Mouse (Mus musculus): ENCODE measurements at regions not wholly inside any gene's neighbourhood (a gene's known extent, or its start where the extent isn't known, plus 50 kb on each side); places are given as distances from the start of the nearest gene placed in this dataset.
A peak's percentile ranks its signal among the peaks of the same experiment; 100 is the strongest.

DNA sequence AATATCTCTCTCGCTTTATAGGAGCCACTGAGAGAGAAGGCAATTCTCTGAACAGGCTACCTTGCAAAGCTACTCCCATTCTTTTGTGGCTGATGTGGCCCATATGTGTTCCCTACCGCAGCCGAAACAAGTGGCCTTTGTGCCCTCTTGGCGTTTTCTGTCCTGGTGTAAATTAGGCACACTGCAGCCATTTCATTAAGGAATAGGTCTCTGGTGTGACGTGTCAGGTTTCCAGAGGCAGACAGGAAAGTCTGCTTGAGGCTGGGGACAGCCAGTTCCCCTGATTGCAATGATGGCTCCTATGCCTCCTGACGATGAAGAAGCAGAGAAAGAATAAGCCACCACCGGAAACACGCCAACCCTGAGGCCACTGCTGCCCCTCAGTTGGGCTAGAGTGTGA is 59.3 kb upstream of the Bcor start:
- no peak overlapping the region for H3K27ac ChIP-seq
- no peak overlapping the region for H3K9ac ChIP-seq
- H3K27me3 ChIP-seq = no peaks in the 10 kb centered on the region
- no peak overlapping the region for H3K4me2 ChIP-seq (replicated peaks)
- ATAC-seq (ENCODE audit: insufficient number of reproducible peaks, insufficient read depth, low FRiP score, low TSS enrichment) = no peak
- H3K36me3 ChIP-seq = no peaks in the 10 kb centered on the region
- peaks cover 5% of the 10 kb centered on the region; the same call in 1 of the 2 replicates for H3K4me1 ChIP-seq
- H3K9me3 ChIP-seq = no peaks in the 10 kb centered on the region
- 34% methylated on average over 8 of the region's 8 CpGs for WGBS
- no peak overlapping the region for H3K4me3 ChIP-seq

DNA sequence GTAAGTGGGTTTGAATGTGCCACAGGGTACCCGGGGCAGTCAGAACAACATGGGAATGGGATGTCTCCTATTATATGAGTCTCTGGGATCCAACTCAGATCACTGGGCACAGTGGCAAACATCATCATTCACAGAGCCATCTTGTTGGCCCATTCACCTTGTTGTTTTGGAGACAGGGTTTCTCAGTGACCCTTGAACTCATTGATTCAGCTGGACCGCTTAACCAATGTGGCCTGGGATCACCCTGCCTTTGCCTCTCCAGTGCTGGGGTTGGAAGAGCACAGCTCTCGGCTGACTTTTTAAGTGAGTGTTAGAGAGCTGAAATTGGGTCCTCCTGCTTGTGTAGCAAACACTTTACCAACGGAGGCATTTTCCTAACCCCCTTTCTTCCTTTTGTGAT is 64.2 kb upstream of the Bcor start:
- Histone ChIP-seq H3K27ac (no peak overlapping the region), H3K9me3 (no peaks in the 10 kb centered on the region), H3K27me3 (0 out of 2 replicates have a peak, but pooled peaks cover 6% of the 10 kb centered on the region), H3K36me3 (no peaks in the 10 kb centered on the region), H3K4me2 (replicated peaks) (no peak overlapping the region), H3K4me3 (no peak overlapping the region), H3K4me1 (peaks cover 5% of the 10 kb centered on the region; the same call in 1 of the 2 replicates), H3K9ac (no peak overlapping the region)
- no peak for ATAC-seq (ENCODE audit: insufficient number of reproducible peaks, insufficient read depth, low FRiP score, low TSS enrichment)
- WGBS = 71% methylated on average over 4 of the region's 4 CpGs

DNA sequence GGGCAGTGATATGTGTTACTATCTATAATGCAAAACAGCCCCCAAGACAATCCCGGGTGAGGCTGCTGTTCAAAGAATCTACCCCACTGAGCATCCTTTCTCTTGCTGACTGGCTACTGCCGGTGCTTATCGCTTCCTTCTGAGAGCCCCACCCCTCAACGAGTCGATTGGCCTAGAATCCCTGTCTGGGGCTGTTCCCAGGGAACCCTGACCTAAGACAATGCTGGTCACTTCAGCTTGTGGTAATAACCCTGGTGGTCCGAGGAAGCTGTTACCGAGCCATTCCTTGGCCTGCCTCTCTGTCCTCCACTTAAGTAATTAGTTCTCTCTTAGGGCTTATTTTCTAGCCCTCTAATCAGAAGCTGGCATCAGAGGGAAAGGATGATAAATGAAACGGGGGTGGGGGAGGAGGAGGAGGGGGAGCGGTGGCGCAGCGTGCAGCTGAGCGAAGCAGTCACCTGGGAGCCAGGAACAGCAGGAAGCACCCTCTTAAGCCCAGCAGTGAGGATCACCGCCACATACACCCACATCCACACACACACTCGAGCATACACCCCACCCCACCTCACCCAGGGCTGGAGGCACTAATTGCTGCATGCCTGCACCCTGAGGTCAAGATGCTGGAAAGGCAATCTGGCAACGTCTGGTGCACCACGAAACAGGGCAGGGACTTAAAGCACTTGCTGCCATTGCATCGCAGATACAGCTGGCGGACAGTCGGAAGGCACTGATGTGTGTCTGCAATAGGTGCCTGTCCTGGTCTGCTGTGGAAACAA is 65.1 kb upstream of the Bcor start:
- 0 out of 2 replicates have a peak, but pooled peaks cover 6% of the 10 kb centered on the region for H3K27me3 ChIP-seq
- no peak overlapping the region for H3K9ac ChIP-seq
- H3K4me1 ChIP-seq = no peaks in the 10 kb centered on the region
- H3K36me3 ChIP-seq = no peaks in the 10 kb centered on the region
- 12% methylated on average over 19 of the region's 19 CpGs for WGBS
- peak overlapping the region; percentile 38 for H3K4me2 ChIP-seq (replicated peaks)
- H3K27ac ChIP-seq = no peak overlapping the region
- H3K9me3 ChIP-seq = no peaks in the 10 kb centered on the region
- ATAC-seq (ENCODE audit: insufficient number of reproducible peaks, insufficient read depth, low FRiP score, low TSS enrichment) = no peak
- H3K4me3 ChIP-seq = no peak overlapping the region

DNA sequence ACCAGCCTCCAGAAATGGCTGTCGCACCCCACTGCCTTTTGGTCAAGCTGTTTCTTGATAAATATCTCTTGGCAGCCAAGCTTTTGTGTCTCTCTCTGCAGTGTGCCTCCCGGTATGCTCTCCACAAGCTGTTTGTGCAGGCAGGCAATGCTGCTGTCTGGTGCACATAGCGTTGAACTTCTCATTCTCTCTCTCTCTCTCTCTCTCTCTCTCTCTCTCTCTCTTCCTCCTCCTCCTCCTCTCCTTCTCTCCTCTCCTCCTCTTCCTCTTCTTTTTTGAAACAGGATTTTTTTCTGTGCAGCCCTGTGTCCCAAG is 65.7 kb upstream of the Bcor start:
- WGBS = 14% methylated on average over 3 of the region's 3 CpGs
- no peaks in the 10 kb centered on the region for H3K4me1 ChIP-seq
- no peak overlapping the region for H3K27ac ChIP-seq
- H3K9me3 ChIP-seq = no peaks in the 10 kb centered on the region; the same call in 1 of the 2 replicates
- H3K4me2 ChIP-seq (replicated peaks) = peak overlapping the region; percentile 38
- no peak overlapping the region for H3K4me3 ChIP-seq
- H3K9ac ChIP-seq = no peak overlapping the region
- ATAC-seq (ENCODE audit: insufficient number of reproducible peaks, insufficient read depth, low FRiP score, low TSS enrichment) = no peak
- H3K27me3 ChIP-seq = 0 out of 2 replicates have a peak, but pooled peaks cover 6% of the 10 kb centered on the region
- H3K36me3 ChIP-seq = no peaks in the 10 kb centered on the region

DNA sequence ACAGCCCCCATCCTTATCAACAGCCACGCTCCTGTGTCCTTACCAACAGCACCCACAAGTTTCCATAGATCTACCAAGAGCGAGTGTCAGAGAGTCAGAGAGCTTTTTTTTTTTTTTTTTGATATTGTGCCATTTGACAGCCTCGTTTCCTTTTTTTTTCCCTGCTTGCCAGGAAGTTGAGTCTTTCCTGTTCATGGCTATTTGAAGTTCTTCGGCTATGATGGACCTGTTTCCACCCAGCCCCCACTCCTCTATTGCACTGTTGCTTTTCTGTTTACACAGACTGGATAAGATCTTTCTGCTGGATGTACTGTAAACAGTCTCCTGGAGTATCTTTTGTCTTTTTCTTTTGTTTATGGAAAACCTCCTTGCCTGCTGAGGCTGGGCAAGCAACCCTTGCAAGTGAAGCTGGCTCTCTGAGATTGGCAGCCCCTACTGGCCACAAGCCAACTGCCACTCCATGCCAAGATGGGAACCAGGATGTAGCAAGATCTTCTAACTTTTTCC is 80.4 kb upstream of the Bcor start:
- Histone ChIP-seq H3K4me2 (replicated peaks) (no peak overlapping the region), H3K9ac (no peak overlapping the region), H3K4me1 (no peaks in the 10 kb centered on the region), H3K27ac (no peak overlapping the region), H3K27me3 (no peaks in the 10 kb centered on the region), H3K9me3 (no peaks in the 10 kb centered on the region), H3K4me3 (no peak overlapping the region), H3K36me3 (no peaks in the 10 kb centered on the region)
- WGBS = 58% methylated on average over 4 of the region's 4 CpGs
- ATAC-seq (ENCODE audit: insufficient number of reproducible peaks, insufficient read depth, low FRiP score, low TSS enrichment) = no peak

DNA sequence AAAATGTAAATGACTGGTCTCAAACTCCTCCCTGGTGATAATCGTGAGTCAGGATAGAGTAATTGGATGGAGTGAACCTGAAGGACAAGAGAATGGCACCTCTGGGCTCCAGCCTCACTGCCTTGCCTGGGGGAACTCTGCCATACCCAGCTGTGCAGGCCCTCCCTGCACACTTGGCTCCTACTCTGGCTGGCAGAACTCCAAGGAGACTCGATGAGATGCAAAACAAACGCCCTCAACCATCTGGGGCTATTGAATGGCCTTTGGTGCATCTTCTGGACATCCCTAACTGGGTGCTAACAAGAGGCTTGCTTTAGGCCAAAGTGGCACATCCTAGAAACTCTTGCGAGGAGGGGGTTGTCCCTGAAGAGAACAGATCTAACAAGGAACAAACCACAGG is 81.6 kb upstream of the Bcor start:
- Histone ChIP-seq H3K4me3 (no peak overlapping the region), H3K27ac (no peak overlapping the region), H3K27me3 (no peaks in the 10 kb centered on the region), H3K9me3 (no peaks in the 10 kb centered on the region), H3K9ac (no peak overlapping the region), H3K36me3 (no peaks in the 10 kb centered on the region), H3K4me2 (replicated peaks) (no peak overlapping the region), H3K4me1 (no peaks in the 10 kb centered on the region)
- 55% methylated on average over 4 of the region's 4 CpGs for WGBS
- ATAC-seq (ENCODE audit: insufficient number of reproducible peaks, insufficient read depth, low FRiP score, low TSS enrichment) = no peak

DNA sequence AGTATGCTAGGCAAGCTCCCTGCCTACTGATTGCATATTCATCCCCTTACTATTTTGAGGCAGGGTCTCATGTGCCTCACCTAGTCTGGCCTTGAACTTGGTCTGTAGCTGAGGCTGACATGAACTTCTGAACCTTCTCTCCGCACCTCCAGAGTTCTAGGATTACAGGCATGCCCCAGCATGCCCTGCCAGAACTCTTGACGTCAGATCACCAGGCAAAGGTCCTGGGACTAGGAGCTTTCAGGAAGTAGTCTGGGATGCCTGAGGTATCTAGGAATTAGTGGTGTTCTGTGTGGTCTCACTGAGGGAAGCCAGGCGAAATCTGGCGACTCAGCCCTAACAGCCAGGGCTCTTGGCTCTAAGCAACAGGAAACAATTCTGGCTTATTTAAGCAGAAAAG is 88.9 kb upstream of the Bcor start:
- Histone ChIP-seq H3K36me3 (no peaks in the 10 kb centered on the region), H3K27me3 (peaks cover 7% of the 10 kb centered on the region; the same call in 1 of the 2 replicates), H3K4me2 (replicated peaks) (no peak overlapping the region), H3K9me3 (no peaks in the 10 kb centered on the region), H3K9ac (no peak overlapping the region), H3K27ac (no peak overlapping the region), H3K4me1 (no peaks in the 10 kb centered on the region), H3K4me3 (no peak overlapping the region)
- WGBS = 29% methylated on average over 4 of the region's 4 CpGs
- ATAC-seq (ENCODE audit: insufficient number of reproducible peaks, insufficient read depth, low FRiP score, low TSS enrichment) = no peak

DNA sequence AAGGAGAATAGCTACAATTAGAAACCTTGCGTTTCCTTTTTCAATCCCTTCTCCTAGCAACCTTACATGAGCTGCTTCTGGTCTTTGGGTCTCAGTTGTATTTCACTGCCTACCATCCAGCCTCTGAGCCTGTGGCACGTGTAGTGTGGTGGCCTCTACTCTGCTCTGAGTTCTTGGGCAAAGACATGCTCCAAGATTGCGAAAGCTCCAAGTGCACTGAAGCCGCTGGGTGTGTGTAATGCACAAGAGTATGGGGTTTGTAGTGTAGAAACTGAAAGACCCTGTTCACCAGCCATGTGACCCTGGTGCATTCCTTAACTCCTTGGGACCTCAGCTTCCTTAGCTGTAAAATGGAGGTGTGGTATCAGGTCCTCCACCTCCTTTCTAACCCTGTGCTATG is 89.8 kb upstream of the Bcor start:
- H3K4me3 ChIP-seq = no peak overlapping the region
- no peak overlapping the region for H3K4me2 ChIP-seq (replicated peaks)
- H3K27ac ChIP-seq = no peak overlapping the region
- no peak for ATAC-seq (ENCODE audit: insufficient number of reproducible peaks, insufficient read depth, low FRiP score, low TSS enrichment)
- H3K9ac ChIP-seq = no peak overlapping the region
- H3K4me1 ChIP-seq = no peaks in the 10 kb centered on the region
- H3K27me3 ChIP-seq = peaks cover 7% of the 10 kb centered on the region; the same call in 1 of the 2 replicates
- no peaks in the 10 kb centered on the region for H3K36me3 ChIP-seq
- no peaks in the 10 kb centered on the region for H3K9me3 ChIP-seq
- 80% methylated on average over 4 of the region's 4 CpGs for WGBS

DNA sequence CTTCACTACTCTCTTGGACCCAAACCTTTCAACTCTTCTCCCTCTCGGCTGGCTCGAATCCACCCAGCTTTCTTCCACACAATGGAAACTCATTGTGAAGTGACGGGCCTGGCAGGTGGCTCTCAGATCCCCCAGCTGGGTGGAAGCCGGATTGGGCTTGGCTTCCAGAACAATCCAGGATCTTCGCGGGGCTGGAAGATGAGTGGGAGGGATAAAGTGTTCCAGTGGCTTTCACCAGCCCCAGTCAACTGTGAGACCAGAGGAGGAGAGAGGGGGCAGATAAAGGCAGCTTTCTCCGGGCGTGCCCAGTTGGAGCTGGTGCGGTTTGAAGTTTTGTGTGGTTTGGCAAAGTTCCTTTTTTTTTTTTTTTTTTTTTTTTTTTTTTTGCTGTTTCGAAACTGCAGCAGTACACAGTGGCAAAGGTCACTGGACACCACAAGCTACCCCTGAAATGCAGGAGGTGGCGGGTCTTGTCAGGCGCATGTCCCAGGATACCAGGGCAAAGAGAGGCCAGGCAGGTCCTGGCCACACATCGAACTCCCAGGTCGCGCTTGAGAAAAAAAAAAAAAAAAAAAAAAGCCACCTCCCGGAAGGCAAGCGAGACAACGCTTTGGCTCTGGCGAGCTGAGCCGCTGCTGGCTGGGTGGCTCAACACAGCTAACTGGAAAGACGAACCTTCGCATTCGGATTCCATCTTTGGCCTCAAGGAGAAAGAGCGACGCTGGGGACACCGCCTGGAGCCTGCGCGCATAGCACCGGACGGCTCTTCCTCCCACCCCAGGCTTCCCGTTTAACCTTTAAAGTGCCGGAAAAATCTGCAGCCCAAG is 91.9 kb upstream of the Bcor start:
- Histone ChIP-seq H3K4me1 (no peaks in the 10 kb centered on the region), H3K36me3 (no peaks in the 10 kb centered on the region), H3K4me3 (peak overlapping the region; percentile 25), H3K9ac (no peak overlapping the region), H3K9me3 (no peaks in the 10 kb centered on the region), H3K4me2 (replicated peaks) (peak overlapping the region; percentile 48), H3K27ac (no peak overlapping the region), H3K27me3 (peaks cover 7% of the 10 kb centered on the region; the same call in 1 of the 2 replicates)
- ATAC-seq (ENCODE audit: insufficient number of reproducible peaks, insufficient read depth, low FRiP score, low TSS enrichment) = no peak
- 19% methylated on average over 27 of the region's 32 CpGs for WGBS

DNA sequence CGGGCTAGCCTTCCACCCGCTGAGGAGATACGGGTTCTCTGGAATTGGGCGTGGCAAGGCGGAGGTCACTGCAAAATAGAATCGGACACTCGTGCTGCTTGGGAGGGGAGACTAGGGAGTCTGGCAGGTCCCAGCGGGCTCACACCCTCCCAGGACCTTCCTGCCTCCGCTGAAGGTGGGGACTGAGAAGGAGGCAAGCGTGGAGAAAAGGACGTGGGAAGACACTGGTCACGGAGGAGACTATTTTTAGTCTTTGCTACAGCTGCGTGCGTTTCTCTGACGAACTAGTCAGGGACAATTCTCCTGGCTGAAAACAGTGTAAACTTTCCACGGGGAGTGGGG is 92.5 kb upstream of the Bcor start:
- H3K27ac ChIP-seq = no peak overlapping the region
- peaks cover 7% of the 10 kb centered on the region; the same call in 1 of the 2 replicates for H3K27me3 ChIP-seq
- 9% methylated on average over 16 of the region's 16 CpGs for WGBS
- no peaks in the 10 kb centered on the region for H3K9me3 ChIP-seq
- peak overlapping the region; percentile 48 for H3K4me2 ChIP-seq (replicated peaks)
- no peaks in the 10 kb centered on the region for H3K36me3 ChIP-seq
- peak overlapping the region; percentile 25 for H3K4me3 ChIP-seq
- no peak for ATAC-seq (ENCODE audit: insufficient number of reproducible peaks, insufficient read depth, low FRiP score, low TSS enrichment)
- H3K4me1 ChIP-seq = no peaks in the 10 kb centered on the region
- no peak overlapping the region for H3K9ac ChIP-seq

DNA sequence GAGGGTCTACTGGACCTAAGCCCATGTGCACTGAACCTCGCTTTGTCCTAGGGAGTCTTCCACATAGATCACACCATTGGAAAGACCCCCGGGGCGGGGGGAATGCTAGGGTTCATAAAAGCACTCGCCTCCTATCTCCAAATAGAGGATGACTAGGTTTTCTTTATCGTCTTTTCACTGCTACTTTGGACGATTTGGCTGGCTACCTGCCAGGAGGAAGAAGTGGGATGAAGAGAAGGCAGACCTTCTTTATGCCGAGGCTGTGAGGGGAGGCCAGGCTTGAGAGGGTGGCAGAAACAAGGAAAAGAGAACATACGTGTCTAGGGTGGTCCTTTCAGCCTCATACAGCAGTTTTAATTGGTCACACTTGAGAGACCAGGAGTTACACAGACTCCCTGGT is 96.6 kb upstream of the Bcor start:
- WGBS = 74% methylated on average over 8 of the region's 8 CpGs

DNA sequence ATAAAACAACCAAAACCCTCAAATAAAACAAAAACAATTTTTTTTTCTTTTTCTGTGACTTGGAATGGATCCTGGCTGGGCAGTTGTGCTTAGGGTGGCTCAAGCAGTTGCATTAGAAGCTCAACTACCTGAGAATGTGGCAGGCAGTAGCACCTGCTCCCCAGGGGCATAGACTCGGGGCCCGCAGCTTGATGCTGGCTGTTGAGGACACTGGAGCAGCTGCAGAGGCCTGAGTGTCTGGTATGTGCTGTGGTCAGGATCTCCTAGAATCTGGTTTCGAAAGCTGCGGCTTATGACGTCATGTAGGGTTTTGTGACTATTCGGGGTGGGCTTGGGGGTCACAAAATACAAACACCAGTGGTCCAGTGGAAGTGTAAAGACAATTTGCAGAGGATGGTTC is 103.7 kb upstream of the Bcor start:
- Histone ChIP-seq H3K27me3 (no peaks in the 10 kb centered on the region), H3K4me3 (no peak overlapping the region), H3K9ac (no peak overlapping the region), H3K27ac (no peak overlapping the region), H3K4me1 (no peaks in the 10 kb centered on the region), H3K9me3 (no peaks in the 10 kb centered on the region), H3K36me3 (no peaks in the 10 kb centered on the region), H3K4me2 (replicated peaks) (no peak overlapping the region)
- no peak for ATAC-seq (ENCODE audit: insufficient number of reproducible peaks, insufficient read depth, low FRiP score, low TSS enrichment)
- WGBS = 74% methylated on average over 6 of the region's 6 CpGs

More for the DNA sequence above, 96.6 kb upstream of the Bcor start:
- no peak overlapping the region for H3K9ac ChIP-seq
- no peaks in the 10 kb centered on the region for H3K4me1 ChIP-seq
- peaks cover 5% of the 10 kb centered on the region; the same call in 1 of the 2 replicates for H3K27me3 ChIP-seq
- H3K36me3 ChIP-seq = no peaks in the 10 kb centered on the region
- no peak overlapping the region for H3K4me3 ChIP-seq
- ATAC-seq (ENCODE audit: insufficient number of reproducible peaks, insufficient read depth, low FRiP score, low TSS enrichment) = no peak
- H3K4me2 ChIP-seq (replicated peaks) = no peak overlapping the region
- H3K9me3 ChIP-seq = no peaks in the 10 kb centered on the region
- H3K27ac ChIP-seq = no peak overlapping the region

Measured in embryonic facial prominence, embryonic 12.5 days (tissue).